Mouse (Mus musculus): ENCODE data around the gene Sh2b1. TPM values are rescaled to one million over a fixed set of nuclear protein-coding genes. Genes with fewer than 3 reads are reported as not detected.

Gene Sh2b1
- polyA plus RNA-seq, 1 experiment from 2014 or later = 60.3 TPM

GRCm38 (mm10) chr7:126463004-126463403 lies 12.2 kb downstream of the Sh2b1 start, which contains the start of gene Atp2a1:
Gene Atp2a1, minus strand, starts transcription at chr7:126463108.
- ATAC-seq (ENCODE audit: low FRiP score) (no peak), DNase-seq (ENCODE audit: low spot score) (no peak)
- no peaks in the 10 kb centered on the region for H3K27me3 ChIP-seq (ENCODE audit: control insufficient read depth, insufficient read depth, low read length)
- no peak within 1 kb of the TSS for H3K9ac ChIP-seq
- H3K9me3 ChIP-seq (ENCODE audit: control insufficient read depth, low read length) = no peaks in the 10 kb centered on the region
- 51% methylated on average over 5 of the region's 5 CpGs for WGBS
- no peak within 1 kb of the TSS for H3K27ac ChIP-seq
- H3K4me1 ChIP-seq (replicated peaks; ENCODE audit: control insufficient read depth, insufficient read depth, low read length) = no peaks in the 10 kb centered on the region
- no peak within 1 kb of the TSS for H3K4me2 ChIP-seq (replicated peaks)
- H3K4me3 ChIP-seq (replicated peaks; ENCODE audit: low read length) = no peak within 1 kb of the TSS
- peaks cover 20% of the 10 kb centered on the region for H3K36me3 ChIP-seq (replicated peaks; ENCODE audit: control insufficient read depth, insufficient read depth)

GRCm38 (mm10) chr7:126461626-126462025 lies 13.6 kb downstream of the Sh2b1 start:
- H3K36me3 ChIP-seq (replicated peaks; ENCODE audit: control insufficient read depth, insufficient read depth) = peaks cover 6% of the 10 kb centered on the region
- 69% methylated on average over 3 of the region's 3 CpGs for WGBS
- H3K4me3 ChIP-seq (replicated peaks; ENCODE audit: low read length) = no peak overlapping the region
- no peaks in the 10 kb centered on the region for H3K27me3 ChIP-seq (ENCODE audit: control insufficient read depth, insufficient read depth, low read length)
- no peak overlapping the region for H3K27ac ChIP-seq
- no peak overlapping the region for H3K4me2 ChIP-seq (replicated peaks)
- no peaks in the 10 kb centered on the region for H3K4me1 ChIP-seq (replicated peaks; ENCODE audit: control insufficient read depth, insufficient read depth, low read length)
- no peak overlapping the region for H3K9ac ChIP-seq
- ATAC-seq (ENCODE audit: low FRiP score) (no peak), DNase-seq (ENCODE audit: low spot score) (no peak)
- H3K9me3 ChIP-seq (ENCODE audit: control insufficient read depth, low read length) = no peaks in the 10 kb centered on the region

GRCm38 (mm10) chr7:126460623-126461399 lies 14.4 kb downstream of the Sh2b1 start:
- Histone ChIP-seq H3K4me2 (replicated peaks) (no peak overlapping the region), H3K4me3 (replicated peaks; ENCODE audit: low read length) (no peak overlapping the region), H3K4me1 (replicated peaks; ENCODE audit: control insufficient read depth, insufficient read depth, low read length) (no peaks in the 10 kb centered on the region), H3K36me3 (replicated peaks; ENCODE audit: control insufficient read depth, insufficient read depth) (no peaks in the 10 kb centered on the region; the same call in 1 of the 2 replicates), H3K9me3 (ENCODE audit: control insufficient read depth, low read length) (no peaks in the 10 kb centered on the region), H3K9ac (no peak overlapping the region), H3K27ac (no peak overlapping the region), H3K27me3 (ENCODE audit: control insufficient read depth, insufficient read depth, low read length) (no peaks in the 10 kb centered on the region)
- no peak for DNase-seq (ENCODE audit: low spot score)
- no peak for ATAC-seq (ENCODE audit: low FRiP score)
- WGBS = 55% methylated on average over 10 of the region's 10 CpGs

GRCm38 (mm10) chr7:126458844-126459618 lies 16.2 kb downstream of the Sh2b1 start:
- H3K9ac ChIP-seq = no peak overlapping the region
- WGBS = 87% methylated on average over 11 of the region's 11 CpGs
- no peaks in the 10 kb centered on the region for H3K9me3 ChIP-seq (ENCODE audit: control insufficient read depth, low read length)
- H3K4me2 ChIP-seq (replicated peaks) = no peak overlapping the region
- no peak for DNase-seq (ENCODE audit: low spot score)
- no peak overlapping the region for H3K4me3 ChIP-seq (replicated peaks; ENCODE audit: low read length)
- no peaks in the 10 kb centered on the region for H3K27me3 ChIP-seq (ENCODE audit: control insufficient read depth, insufficient read depth, low read length)
- no peaks in the 10 kb centered on the region for H3K4me1 ChIP-seq (replicated peaks; ENCODE audit: control insufficient read depth, insufficient read depth, low read length)
- H3K27ac ChIP-seq = no peak overlapping the region
- no peaks in the 10 kb centered on the region for H3K36me3 ChIP-seq (replicated peaks; ENCODE audit: control insufficient read depth, insufficient read depth)
- no peak for ATAC-seq (ENCODE audit: low FRiP score)

GRCm38 (mm10) chr7:126458225-126458624 lies 17.0 kb downstream of the Sh2b1 start:
- Histone ChIP-seq H3K4me2 (replicated peaks) (no peak overlapping the region), H3K36me3 (replicated peaks; ENCODE audit: control insufficient read depth, insufficient read depth) (no peaks in the 10 kb centered on the region), H3K4me3 (replicated peaks; ENCODE audit: low read length) (no peak overlapping the region), H3K4me1 (replicated peaks; ENCODE audit: control insufficient read depth, insufficient read depth, low read length) (no peaks in the 10 kb centered on the region), H3K9ac (no peak overlapping the region), H3K27me3 (ENCODE audit: control insufficient read depth, insufficient read depth, low read length) (no peaks in the 10 kb centered on the region), H3K9me3 (ENCODE audit: control insufficient read depth, low read length) (no peaks in the 10 kb centered on the region), H3K27ac (no peak overlapping the region)
- no peak for ATAC-seq (ENCODE audit: low FRiP score)
- WGBS = 75% methylated on average over 5 of the region's 5 CpGs
- DNase-seq (ENCODE audit: low spot score) = no peak

GRCm38 (mm10) chr7:126456382-126457266 lies 18.6 kb downstream of the Sh2b1 start:
- WGBS = 88% methylated on average over 17 of the region's 17 CpGs
- H3K4me2 ChIP-seq (replicated peaks) = no peak overlapping the region
- H3K9me3 ChIP-seq (ENCODE audit: control insufficient read depth, low read length) = no peaks in the 10 kb centered on the region
- no peak for DNase-seq (ENCODE audit: low spot score)
- no peak for ATAC-seq (ENCODE audit: low FRiP score)
- no peak overlapping the region for H3K27ac ChIP-seq
- no peaks in the 10 kb centered on the region for H3K27me3 ChIP-seq (ENCODE audit: control insufficient read depth, insufficient read depth, low read length)
- no peak overlapping the region for H3K4me3 ChIP-seq (replicated peaks; ENCODE audit: low read length)
- H3K9ac ChIP-seq = no peak overlapping the region
- no peaks in the 10 kb centered on the region for H3K36me3 ChIP-seq (replicated peaks; ENCODE audit: control insufficient read depth, insufficient read depth)
- H3K4me1 ChIP-seq (replicated peaks; ENCODE audit: control insufficient read depth, insufficient read depth, low read length) = no peaks in the 10 kb centered on the region

- Histone ChIP-seq H3K4me2 (replicated peaks) (no peak overlapping the region), H3K9me3 (ENCODE audit: control insufficient read depth, low read length) (no peaks in the 10 kb centered on the region), H3K36me3 (replicated peaks; ENCODE audit: control insufficient read depth, insufficient read depth) (no peaks in the 10 kb centered on the region), H3K4me3 (replicated peaks; ENCODE audit: low read length) (no peak overlapping the region), H3K27me3 (ENCODE audit: control insufficient read depth, insufficient read depth, low read length) (no peaks in the 10 kb centered on the region), H3K27ac (no peak overlapping the region), H3K4me1 (replicated peaks; ENCODE audit: control insufficient read depth, insufficient read depth, low read length) (no peaks in the 10 kb centered on the region), H3K9ac (no peak overlapping the region)
- DNase-seq (ENCODE audit: low spot score) = no peak
- WGBS = 84% methylated on average over 2 of the region's 2 CpGs
- ATAC-seq (ENCODE audit: low FRiP score) = no peak
Measured at GRCm38 (mm10) chr7:126455242-126455641, 20.0 kb downstream of the Sh2b1 start.

GRCm38 (mm10) chr7:126453861-126454260 lies 21.4 kb downstream of the Sh2b1 start:
- ATAC-seq (ENCODE audit: low FRiP score) (no peak), DNase-seq (ENCODE audit: low spot score) (no peak)
- 72% methylated on average over 7 of the region's 7 CpGs for WGBS
- Histone ChIP-seq H3K4me3 (replicated peaks; ENCODE audit: low read length) (no peak overlapping the region), H3K9ac (no peak overlapping the region), H3K27me3 (ENCODE audit: control insufficient read depth, insufficient read depth, low read length) (no peaks in the 10 kb centered on the region), H3K27ac (no peak overlapping the region), H3K4me2 (replicated peaks) (no peak overlapping the region), H3K4me1 (replicated peaks; ENCODE audit: control insufficient read depth, insufficient read depth, low read length) (no peaks in the 10 kb centered on the region), H3K36me3 (replicated peaks; ENCODE audit: control insufficient read depth, insufficient read depth) (no peaks in the 10 kb centered on the region), H3K9me3 (ENCODE audit: control insufficient read depth, low read length) (no peaks in the 10 kb centered on the region)

GRCm38 (mm10) chr7:126452244-126452643 lies 23.0 kb downstream of the Sh2b1 start:
- 94% methylated on average over 3 of the region's 3 CpGs for WGBS
- DNase-seq (ENCODE audit: low spot score) = no peak
- Histone ChIP-seq H3K27ac (no peak overlapping the region), H3K9me3 (ENCODE audit: control insufficient read depth, low read length) (no peaks in the 10 kb centered on the region), H3K4me2 (replicated peaks) (no peak overlapping the region), H3K4me3 (replicated peaks; ENCODE audit: low read length) (no peak overlapping the region), H3K36me3 (replicated peaks; ENCODE audit: control insufficient read depth, insufficient read depth) (peaks cover 13% of the 10 kb centered on the region; the same call in 1 of the 2 replicates), H3K27me3 (ENCODE audit: control insufficient read depth, insufficient read depth, low read length) (no peaks in the 10 kb centered on the region), H3K4me1 (replicated peaks; ENCODE audit: control insufficient read depth, insufficient read depth, low read length) (no peaks in the 10 kb centered on the region), H3K9ac (no peak overlapping the region)
- no peak for ATAC-seq (ENCODE audit: low FRiP score)
